12 mouse cellular contexts compared by ENCODE assay signal in the genomic region with DNA sequence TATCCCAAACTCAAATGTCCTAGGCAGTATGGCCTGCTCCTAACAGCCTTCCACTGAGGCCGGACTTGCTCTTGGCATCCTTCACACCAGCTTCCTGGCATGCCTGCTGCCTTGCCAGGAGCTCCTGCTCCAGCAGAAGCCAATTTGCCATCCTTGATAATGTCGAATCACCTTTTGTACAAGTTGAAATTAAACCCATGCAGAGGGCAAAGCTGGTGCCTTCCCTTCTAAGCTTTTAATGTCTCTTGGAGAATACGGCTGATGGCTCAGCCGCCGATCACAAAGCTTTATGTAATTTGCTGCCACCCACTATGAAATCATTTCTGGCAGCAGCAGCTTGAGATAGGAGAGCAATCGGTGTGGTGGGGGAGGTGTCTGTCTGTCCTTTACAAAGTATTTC. TPM values are rescaled to one million over a fixed set of nuclear protein-coding genes. Genes with fewer than 3 reads are reported as not detected.
A peak's percentile ranks its signal among the peaks of the same experiment; 100 is the strongest.
DNase-seq lines count a peak whose midpoint lies in the region; ATAC-seq and TF ChIP-seq lines count a peak whose summit lies in the region.
"Had no signal": no experiment of that assay in that cellular context is flagged by ENCODE, and none has a peak within 500 bp of the region (broad histone marks: within the 10 kb centered on the region; RNA-seq: fewer than 3 reads in every experiment).

No protein-coding gene starts in this region.

- no peaks in the 10 kb centered on the region for H3K36me3 ChIP-seq in heart, embryonic 14.5 days (ENCODE audit: control insufficient read depth, insufficient read depth, low read length)
- H3K36me3 ChIP-seq in heart, embryonic 11.5 days (ENCODE audit: control insufficient read depth, insufficient read depth, low read length): no peaks in the 10 kb centered on the region
- H3K36me3 ChIP-seq: embryonic facial prominence, embryonic 10.5 days; liver, embryonic 12.5 days had no signal

- no peak overlapping the region for H3K27ac ChIP-seq in heart, embryonic 14.5 days (replicated peaks in 1 of 2; ENCODE audit: control insufficient read depth in 1 of 2, insufficient read depth in 1 of 2, low read depth in 2 of 2, low read length in 2 of 2)
- no peak overlapping the region for H3K27ac ChIP-seq in heart, embryonic 11.5 days (ENCODE audit: low read depth, low read length)
- peak overlapping the region; percentile 64 for H3K27ac ChIP-seq in cerebellum, adult 2 months (ENCODE audit: insufficient read depth, low read length)
- H3K27ac ChIP-seq in cortical plate, adult 2 months (ENCODE audit: insufficient read depth, low read length): peak overlapping the region; percentile 74
- H3K27ac ChIP-seq: embryonic facial prominence, embryonic 10.5 days; liver, embryonic 12.5 days had no signal

- H3K9ac ChIP-seq in heart, embryonic 14.5 days (ENCODE audit: low read length): no peak overlapping the region
- H3K9ac ChIP-seq in heart, embryonic 11.5 days (ENCODE audit: low read depth, low read length): no peak overlapping the region
- H3K9ac ChIP-seq: liver, embryonic 12.5 days had no signal

- peak; percentile 56 to 63 for DNase-seq in cerebellum, adult 2 months
- DNase-seq in left cerebral cortex, postnatal 36 days (ENCODE audit: low spot score in 2 of 2): peak; percentile 44 to 53
- DNase-seq in gastrocnemius, adult 18-20 months (ENCODE audit: low spot score): no peak
- DNase-seq: kidney, postnatal 4 days had no signal

- TF ChIP-seq POLR2A in cerebellum, adult 2 months (IDR thresholded peaks at IDR 0.05; ENCODE audit: borderline replicate concordance, insufficient read depth, low read length): no peak
- TF ChIP-seq POLR2A in cortical plate, adult 2 months (IDR thresholded peaks at IDR 0.05; ENCODE audit: extremely low read depth, insufficient read depth, low read length): peak; percentile 43; the same call in 1 of the 2 replicates

- H3K9me3 ChIP-seq in heart, embryonic 14.5 days (ENCODE audit: control insufficient read depth, low read length): no peaks in the 10 kb centered on the region
- no peaks in the 10 kb centered on the region for H3K9me3 ChIP-seq in heart, embryonic 11.5 days (replicated peaks; ENCODE audit: control insufficient read depth, low read length)
- H3K9me3 ChIP-seq: embryonic facial prominence, embryonic 10.5 days; liver, embryonic 12.5 days had no signal

- H3K4me1 ChIP-seq in heart, embryonic 14.5 days (ENCODE audit: control insufficient read depth in 2 of 2, insufficient read depth in 2 of 2, low read length in 2 of 2): peaks cover 12% of the 10 kb centered on the region in 2 experiments; a peak in 3 of 4 replicates
- peaks cover 5% of the 10 kb centered on the region; the same call in 1 of the 2 replicates for H3K4me1 ChIP-seq in heart, embryonic 11.5 days (ENCODE audit: control insufficient read depth, insufficient read depth, low read length)
- H3K4me1 ChIP-seq in cerebellum, adult 2 months (ENCODE audit: control insufficient read depth, insufficient read depth, low read length): peaks cover 9% of the 10 kb centered on the region; the same call in 1 of the 2 replicates
- peaks cover 4% of the 10 kb centered on the region for H3K4me1 ChIP-seq in cortical plate, adult 2 months (ENCODE audit: control insufficient read depth, insufficient read depth, low read length)

- no peak for TF ChIP-seq CTCF in cerebellum, adult 2 months (IDR thresholded peaks at IDR 0.05; ENCODE audit: borderline replicate concordance, insufficient read depth, low read depth, low read length)
- TF ChIP-seq CTCF in cortical plate, adult 2 months (IDR thresholded peaks at IDR 0.05; ENCODE audit: extremely low read depth, insufficient read depth, low read length): no peak

- no peak for ATAC-seq in heart, embryonic 14.5 days (ENCODE audit: insufficient number of reproducible peaks, insufficient read depth, low FRiP score, low read depth)
- no peak for ATAC-seq in heart, embryonic 11.5 days (replicated peaks; ENCODE audit: insufficient number of reproducible peaks, low FRiP score, low TSS enrichment)
- no peak for ATAC-seq in megakaryocyte progenitor cell, adult 5-6 weeks (replicated peaks; ENCODE audit: poor library complexity)
- ATAC-seq in megakaryocyte, adult 5-6 weeks (ENCODE audit: poor library complexity, severe bottlenecking): no peak
- ATAC-seq: forebrain, embryonic 14.5 days; liver, embryonic 12.5 days had no signal

- H3K4me2 ChIP-seq in heart, embryonic 14.5 days (ENCODE audit: low read length): peak overlapping the region; percentile 27; the same call in 1 of the 2 replicates
- no peak overlapping the region for H3K4me2 ChIP-seq in heart, embryonic 11.5 days
- H3K4me2 ChIP-seq: liver, embryonic 12.5 days had no signal

- 48% methylated on average over 6 of the region's 6 CpGs for WGBS in heart, embryonic 14.5 days
- 72% methylated on average over 6 of the region's 6 CpGs for WGBS in heart, embryonic 11.5 days (ENCODE audit: insufficient replicate concordance)
- 8% methylated on average over 6 of the region's 6 CpGs for WGBS in cerebellum, adult 2 months

- H3K4me3 ChIP-seq in heart, embryonic 14.5 days (ENCODE audit: control insufficient read depth in 1 of 2, insufficient read depth in 1 of 2, low read depth in 1 of 2, low read length in 2 of 2): no peak overlapping the region
- H3K4me3 ChIP-seq in heart, embryonic 11.5 days (ENCODE audit: low read depth, low read length): no peak overlapping the region
- peak overlapping the region; percentile 30 for H3K4me3 ChIP-seq in cerebellum, adult 2 months (replicated peaks; ENCODE audit: insufficient read depth, low read depth, low read length)
- no peak overlapping the region for H3K4me3 ChIP-seq in cortical plate, adult 2 months (ENCODE audit: insufficient read depth, low read length)
- H3K4me3 ChIP-seq: embryonic facial prominence, embryonic 10.5 days; liver, embryonic 12.5 days had no signal

- intact Hi-C loops in left cerebral cortex, postnatal 36 days (cut with DNase I): loop anchor here (10.0 kb wide), 1 partner anchor 225 kb away; no protein-coding TSS in a partner anchor

- H3K27me3 ChIP-seq in heart, embryonic 14.5 days (ENCODE audit: control insufficient read depth, insufficient read depth, low read length): no peaks in the 10 kb centered on the region
- peaks cover 2% of the 10 kb centered on the region; the same call in 1 of the 2 replicates for H3K27me3 ChIP-seq in heart, embryonic 11.5 days (ENCODE audit: control insufficient read depth, insufficient read depth, low read length)
- no peaks in the 10 kb centered on the region for H3K27me3 ChIP-seq in cerebellum, adult 2 months (ENCODE audit: control insufficient read depth, insufficient read depth, low read length)

RNA-seq across cellular contexts. Expression of a gene that starts 4.7 kb away (rescaled TPM):
- polyA plus RNA-seq in heart, embryonic 14.5 days (2014; fragmentation: Nextera tagmentation; extraction: Ambion mirVana): 56.9 and 59.4 TPM in 2 replicates
- 73.4 and 79.1 TPM in 2 replicates for polyA plus RNA-seq in heart, embryonic 11.5 days (2014; fragmentation: Nextera tagmentation; extraction: Ambion mirVana)
- polyA plus RNA-seq in cerebellum, adult 2 months (2012; rRNA removed): 29.1 and 30.5 TPM in 2 replicates
- 26.5 and 27.2 TPM in 2 replicates for polyA plus RNA-seq in cortical plate, adult 2 months (2012; rRNA removed)
- total RNA-seq in left cerebral cortex, postnatal 36 days (2021): 10 to 100 TPM; 37.2 to 64.5 TPM
- 10 to 100 TPM in 1 of 2 experiments, 1 to 10 TPM in 1; 9.9 to 10.3 TPM for total RNA-seq in gastrocnemius, adult 18-20 months (2021)
- 26.7 and 32.4 TPM in 2 replicates for total RNA-seq in megakaryocyte progenitor cell, adult 5-6 weeks (2015)
- total RNA-seq in megakaryocyte progenitor cell, adult 5-6 weeks (2017): 36.3 and 46.1 TPM in 2 replicates
- total RNA-seq in megakaryocyte, adult 5-6 weeks (2015): 15.8 and 17.7 TPM in 2 replicates
- 22.9 and 24.1 TPM in 2 replicates for total RNA-seq in megakaryocyte, adult 5-6 weeks (2017)

RNA-seq across cellular contexts. Expression of a gene that starts 30.8 kb away (rescaled TPM):
- 438 and 453 TPM in 2 replicates for polyA plus RNA-seq in heart, embryonic 14.5 days (2014; fragmentation: Nextera tagmentation; extraction: Ambion mirVana)
- 270 and 395 TPM in 2 replicates for polyA plus RNA-seq in heart, embryonic 11.5 days (2014; fragmentation: Nextera tagmentation; extraction: Ambion mirVana)
- polyA plus RNA-seq in cerebellum, adult 2 months (2012; rRNA removed): 1,145 and 1,309 TPM in 2 replicates
- 1,137 and 1,412 TPM in 2 replicates for polyA plus RNA-seq in cortical plate, adult 2 months (2012; rRNA removed)
- total RNA-seq in left cerebral cortex, postnatal 36 days (2021): 100 to 1,000 TPM; 556 to 573 TPM
- 100 to 1,000 TPM in 1 of 2 experiments, 10 to 100 TPM in 1; 22.5 to 181 TPM for total RNA-seq in gastrocnemius, adult 18-20 months (2021)
- 232 and 285 TPM in 2 replicates for total RNA-seq in megakaryocyte progenitor cell, adult 5-6 weeks (2015)
- 321 and 389 TPM in 2 replicates for total RNA-seq in megakaryocyte progenitor cell, adult 5-6 weeks (2017)
- total RNA-seq in megakaryocyte, adult 5-6 weeks (2015): 18.6 and 24.3 TPM in 2 replicates
- total RNA-seq in megakaryocyte, adult 5-6 weeks (2017): 32.5 and 48.1 TPM in 2 replicates

RNA-seq across cellular contexts. Expression of a gene that starts 37.2 kb away (rescaled TPM):
- polyA plus RNA-seq in heart, embryonic 14.5 days (2014; fragmentation: Nextera tagmentation; extraction: Ambion mirVana): 37.5 and 38.6 TPM in 2 replicates
- polyA plus RNA-seq in heart, embryonic 11.5 days (2014; fragmentation: Nextera tagmentation; extraction: Ambion mirVana): 58.5 and 102 TPM in 2 replicates
- polyA plus RNA-seq in cerebellum, adult 2 months (2012; rRNA removed): 579 and 685 TPM in 2 replicates
- polyA plus RNA-seq in cortical plate, adult 2 months (2012; rRNA removed): 559 and 591 TPM in 2 replicates
- total RNA-seq in left cerebral cortex, postnatal 36 days (2021): 100 to 1,000 TPM; 463 to 490 TPM
- 100 to 1,000 TPM in 1 of 2 experiments, 10 to 100 TPM in 1; 18.7 to 229 TPM for total RNA-seq in gastrocnemius, adult 18-20 months (2021)
- 24.5 and 53.6 TPM in 2 replicates for total RNA-seq in megakaryocyte progenitor cell, adult 5-6 weeks (2015)
- 35.6 and 47.5 TPM in 2 replicates for total RNA-seq in megakaryocyte progenitor cell, adult 5-6 weeks (2017)
- 0.76 and 2.8 TPM in 2 replicates for total RNA-seq in megakaryocyte, adult 5-6 weeks (2015)
- 2.0 and 4.2 TPM in 2 replicates for total RNA-seq in megakaryocyte, adult 5-6 weeks (2017)

RNA-seq across cellular contexts. Expression of a gene that starts 57.2 kb away (rescaled TPM):
- polyA plus RNA-seq in heart, embryonic 14.5 days (2014; fragmentation: Nextera tagmentation; extraction: Ambion mirVana): 78.6 and 88.7 TPM in 2 replicates
- polyA plus RNA-seq in heart, embryonic 11.5 days (2014; fragmentation: Nextera tagmentation; extraction: Ambion mirVana): 22.7 TPM in 2 replicates
- polyA plus RNA-seq in cerebellum, adult 2 months (2012; rRNA removed): 1,323 and 1,416 TPM in 2 replicates
- polyA plus RNA-seq in cortical plate, adult 2 months (2012; rRNA removed): 1,778 and 1,863 TPM in 2 replicates
- 100 to 1,000 TPM; 854 to 931 TPM for total RNA-seq in left cerebral cortex, postnatal 36 days (2021)
- 1 to 10 TPM in 1 of 2 experiments, under 1 TPM in 1; 0.78 to 1.8 TPM for total RNA-seq in gastrocnemius, adult 18-20 months (2021)
- total RNA-seq in megakaryocyte progenitor cell, adult 5-6 weeks (2015): not detected in 2 replicates
- not detected in 2 replicates for total RNA-seq in megakaryocyte progenitor cell, adult 5-6 weeks (2017)
- not detected in 2 replicates for total RNA-seq in megakaryocyte, adult 5-6 weeks (2015)
- total RNA-seq in megakaryocyte, adult 5-6 weeks (2017): not detected in 2 replicates

Comparison
In these comparisons a context has a peak if more than half of its experiments do, and no peak if none do; other contexts are left out.
1. H3K27ac ChIP-seq: peak in cerebellum, adult 2 months (single experiment) and cortical plate, adult 2 months (single experiment); none in heart, embryonic 14.5 days (0 of 2) and heart, embryonic 11.5 days (single experiment).